Mouse (Mus musculus): ENCODE measurements around the gene Mta2. TPM values are rescaled to one million over a fixed set of nuclear protein-coding genes. Genes with fewer than 3 reads are reported as not detected.

Gene Mta2
- total RNA-seq, 4 experiments from 2014 or later = 53.7 to 66.5 (median 56.2) TPM

GRCm38 (mm10) chr19:8991245-8991870 is 49.7 kb downstream of the Mta2 start:
- DNase-seq (ENCODE audit: low spot score in 2 of 2) = no peak

- no peak for DNase-seq (ENCODE audit: low spot score in 2 of 2)
Measured at GRCm38 (mm10) chr19:8991871-8992735, 50.4 kb downstream of the Mta2 start.

GRCm38 (mm10) chr19:8992769-8993624 is 51.3 kb downstream of the Mta2 start:
- DNase-seq (ENCODE audit: low spot score in 2 of 2) = peak; percentile 50 to 73

GRCm38 (mm10) chr19:8993625-8993912 is 51.9 kb downstream of the Mta2 start:
- no peak for DNase-seq (ENCODE audit: low spot score in 2 of 2)

- DNase-seq (ENCODE audit: low spot score in 2 of 2) = no peak
Measured at GRCm38 (mm10) chr19:8994813-8995607, 53.3 kb downstream of the Mta2 start.

GRCm38 (mm10) chr19:8996601-8997000 is 54.9 kb downstream of the Mta2 start:
- DNase-seq (ENCODE audit: low spot score in 2 of 2) = no peak

- DNase-seq (ENCODE audit: low spot score in 2 of 2) = no peak
Measured at GRCm38 (mm10) chr19:8997546-8997945, 55.9 kb downstream of the Mta2 start.

- no peak for DNase-seq (ENCODE audit: low spot score in 2 of 2)
Measured at GRCm38 (mm10) chr19:8998546-8998945, 56.9 kb downstream of the Mta2 start.

- no peak for DNase-seq (ENCODE audit: low spot score in 2 of 2)
Measured at GRCm38 (mm10) chr19:8999223-8999622, 57.5 kb downstream of the Mta2 start.

Other genes starting within 250 kb of the Mta2 start
- 100 to 1,000 TPM; 157 to 169 (median 162) TPM for gene Slc3a2, start 218.5 kb upstream of the Mta2 start, total RNA-seq (2022)
- gene Wdr74, start 206.0 kb upstream of the Mta2 start, total RNA-seq (2022) = 10 to 100 TPM; 44.0 to 45.3 (median 44.3) TPM
- gene 1700092M07Rik, start 201.2 kb upstream of the Mta2 start, total RNA-seq (2022) = 1 to 10 TPM in 3 of 4 experiments, not detected in 1; 2.0 to 3.3 (median 2.4) TPM
- gene Stx5a, start 200.5 kb upstream of the Mta2 start, total RNA-seq (2022) = 10 to 100 TPM; 65.3 to 91.2 (median 76.1) TPM
- gene Nxf1, start 184.8 kb upstream of the Mta2 start, total RNA-seq (2022) = 100 to 1,000 TPM in 2 of 4 experiments, 10 to 100 TPM in 2; 80.5 to 120 (median 102) TPM
- 10 to 100 TPM; 61.3 to 77.8 (median 72.8) TPM for gene Tmem223, start 170.9 kb upstream of the Mta2 start, total RNA-seq (2022)
- gene Tmem179b, start 167.4 kb upstream of the Mta2 start, total RNA-seq (2022) = 10 to 100 TPM; 10.1 to 17.5 (median 13.1) TPM
- gene Taf6l, start 155.5 kb upstream of the Mta2 start, total RNA-seq (2022) = 10 to 100 TPM; 14.7 to 20.1 (median 18.2) TPM
- 100 to 1,000 TPM; 101 to 122 (median 109) TPM for gene Polr2g, start 143.3 kb upstream of the Mta2 start, total RNA-seq (2022)
- gene Zbtb3, start 139.3 kb upstream of the Mta2 start, total RNA-seq (2022) = 1 to 10 TPM; 5.2 to 7.9 (median 5.4) TPM
- gene Ttc9c, start 122.5 kb upstream of the Mta2 start, total RNA-seq (2022) = 10 to 100 TPM; 36.4 to 45.1 (median 40.1) TPM
- gene Hnrnpul2, start 121.9 kb upstream of the Mta2 start, total RNA-seq (2022) = 100 to 1,000 TPM; 113 to 126 (median 120) TPM
- not detected for gene AC129217.1, start 112.1 kb upstream of the Mta2 start, total RNA-seq (2022)
- gene Bscl2, start 104.4 kb upstream of the Mta2 start, total RNA-seq (2022) = 100 to 1,000 TPM in 3 of 4 experiments, 10 to 100 TPM in 1; 98.1 to 115 (median 106) TPM
- gene Gng3, start 102.7 kb upstream of the Mta2 start, total RNA-seq (2022) = 100 to 1,000 TPM; 125 to 148 (median 143) TPM
- gene Lrrn4cl, start 91.1 kb upstream of the Mta2 start, total RNA-seq (2022) = under 1 TPM; 0.45 to 0.74 (median 0.55) TPM
- 100 to 1,000 TPM in 2 of 4 experiments, 10 to 100 TPM in 2; 87.8 to 123 (median 106) TPM for gene Ubxn1, start 70.4 kb upstream of the Mta2 start, total RNA-seq (2022)
- gene Uqcc3, start 61.0 kb upstream of the Mta2 start, total RNA-seq (2022) = 10 to 100 TPM; 23.4 to 37.2 (median 29.5) TPM
- 10 to 100 TPM in 1 of 4 experiments, 1 to 10 TPM in 3; 4.9 to 10.4 (median 6.0) TPM for gene Lbhd1, start 58.1 kb upstream of the Mta2 start, total RNA-seq (2022)
- not detected for gene Gm49403, start 57.9 kb upstream of the Mta2 start, total RNA-seq (2022)
- 10 to 100 TPM; 22.7 to 32.0 (median 26.5) TPM for gene 1810009A15Rik, start 53.0 kb upstream of the Mta2 start, total RNA-seq (2022)
- 1 to 10 TPM in 2 of 4 experiments, not detected in 2; 1.4 to 1.8 TPM for gene Gm49416, start 52.9 kb upstream of the Mta2 start, total RNA-seq (2022)
- gene Ints5, start 48.9 kb upstream of the Mta2 start, total RNA-seq (2022) = 10 to 100 TPM; 24.0 to 26.1 (median 24.4) TPM
- gene Ganab, start 43.8 kb upstream of the Mta2 start, total RNA-seq (2022) = 100 to 1,000 TPM; 109 to 125 (median 119) TPM
- gene B3gat3, start 21.5 kb upstream of the Mta2 start, total RNA-seq (2022) = 100 to 1,000 TPM; 161 to 167 (median 162) TPM
- 1 to 10 TPM; 5.0 to 8.6 (median 6.4) TPM for gene Rom1, start 12.5 kb upstream of the Mta2 start, total RNA-seq (2022)
- gene Eml3, start 12.3 kb upstream of the Mta2 start, total RNA-seq (2022) = 10 to 100 TPM; 14.1 to 17.4 (median 15.3) TPM
- gene Tut1, start 12.0 kb downstream of the Mta2 start, total RNA-seq (2022) = 10 to 100 TPM; 21.5 to 22.2 (median 21.9) TPM
- gene Eef1g, start 25.2 kb downstream of the Mta2 start, total RNA-seq (2022) = 100 to 1,000 TPM; 223 to 248 (median 236) TPM
- 10 to 100 TPM; 27.0 to 32.2 (median 29.0) TPM for gene Ahnak, start 47.4 kb downstream of the Mta2 start, total RNA-seq (2022)
- not detected for gene Scgb1a1, start 146.1 kb downstream of the Mta2 start, total RNA-seq (2022)
- 100 to 1,000 TPM; 143 to 155 (median 148) TPM for gene Asrgl1, start 193.8 kb downstream of the Mta2 start, total RNA-seq (2022)